Mouse (Mus musculus) embryonic facial prominence, embryonic 11.5 days (tissue): ENCODE measurements at regions not wholly inside any gene's neighbourhood (a gene's known extent, or its start where the extent isn't known, plus 50 kb on each side); places are given as distances from the start of the nearest gene placed in this dataset.

Source experiments
- ATAC-seq: fragments of 200-750 bp; cut with Nextera tagmentation; replicated peaks from 2 replicates; pipeline ENCODE4 v1.8.0; 2017; ENCODE audit warnings: low read depth; ENCODE audit not compliant: insufficient number of reproducible peaks, low FRiP score, low TSS enrichment
- DNase-seq: peaks from one replicate; pipeline ENCODE4 v3.0.0-alpha.2; 2015; ENCODE audit warnings: low spot score
- H3K27ac ChIP-seq: fragments of 300-500 bp; sonication (generic); replicated peaks from 2 replicates; pipeline ENCODE4 v1.5.1; 2014; ENCODE audit warnings: mild to moderate bottlenecking, low read depth, low read length, control low read depth
- H3K27me3 ChIP-seq: fragments of 300-500 bp; sonication (generic); 2 replicates; pipeline ENCODE4 v1.6.1; 2014; ENCODE audit warnings: mild to moderate bottlenecking, low read length, moderate library complexity, mixed read lengths; ENCODE audit not compliant: control insufficient read depth, insufficient read depth
- H3K36me3 ChIP-seq: fragments of 300-500 bp; sonication (generic); replicated peaks from 2 replicates; pipeline ENCODE4 v1.6.1; 2014; ENCODE audit warnings: low read depth, mild to moderate bottlenecking, low read length, moderate library complexity, mixed read lengths; ENCODE audit not compliant: control insufficient read depth, insufficient read depth
- H3K4me1 ChIP-seq: fragments of 300-500 bp; sonication (generic); 2 replicates; pipeline ENCODE4 v1.6.1; 2014; ENCODE audit warnings: low read length, mixed read lengths; ENCODE audit not compliant: control insufficient read depth, insufficient read depth
- H3K4me2 ChIP-seq: fragments of 300-500 bp; sonication (generic); 2 replicates; pipeline ENCODE4 v1.6.1; 2014; ENCODE audit warnings: low read depth, mild to moderate bottlenecking, control low read depth, low read length, moderate library complexity
- H3K4me3 ChIP-seq: fragments of 300-500 bp; sonication (generic); 2 replicates; pipeline ENCODE4 v1.5.1; 2014; ENCODE audit warnings: low read depth, low read length, control low read depth
- H3K9ac ChIP-seq: fragments of 300-500 bp; sonication (generic); replicated peaks from 2 replicates; pipeline ENCODE4 v1.6.1; 2014; ENCODE audit warnings: mild to moderate bottlenecking, control low read depth, low read length
- H3K9me3 ChIP-seq: fragments of 300-500 bp; sonication (generic); replicated peaks from 2 replicates; pipeline ENCODE4 v1.6.1; 2016; ENCODE audit warnings: mild to moderate bottlenecking, low read length, inconsistent platforms, mixed read lengths; ENCODE audit not compliant: control insufficient read depth
- WGBS: fragments of 180-500 bp; shearing (Covaris S2); extraction: QIAGEN DNeasy Blood & Tissue Kit; methylation state at CpG from one replicate; pipeline ENCODE4 v1.1.7; 2014; 5-methylcytosine and 5-hydroxymethylcytosine counted together

DNA sequence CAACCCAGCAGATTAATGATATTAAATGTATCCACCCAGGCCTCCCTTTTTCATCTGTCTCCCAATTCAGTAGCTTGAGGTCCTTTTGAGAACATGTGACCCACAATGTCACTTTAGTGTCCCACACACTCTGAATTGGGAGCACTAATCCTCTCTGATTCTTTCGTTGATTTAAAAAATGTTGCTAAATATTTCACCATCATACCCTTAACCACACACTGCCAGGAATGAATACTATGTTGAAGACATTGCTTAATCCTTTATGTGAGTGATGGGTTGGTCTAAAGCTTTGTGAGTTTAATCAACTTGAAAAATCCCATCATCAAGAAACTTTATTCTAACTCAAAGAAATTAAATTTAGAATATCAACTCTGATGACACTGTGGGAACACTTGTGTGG lies 269.7 kb downstream of the Pdha2 start:
- no peak for DNase-seq
- Histone ChIP-seq H3K9me3 (no peaks in the 10 kb centered on the region), H3K9ac (no peak overlapping the region), H3K36me3 (no peaks in the 10 kb centered on the region), H3K4me1 (no peaks in the 10 kb centered on the region), H3K4me3 (no peak overlapping the region), H3K27ac (no peak overlapping the region), H3K4me2 (no peak overlapping the region), H3K27me3 (no peaks in the 10 kb centered on the region)
- WGBS = 91% methylated on average over 1 of the region's 1 CpGs
- no peak for ATAC-seq

DNA sequence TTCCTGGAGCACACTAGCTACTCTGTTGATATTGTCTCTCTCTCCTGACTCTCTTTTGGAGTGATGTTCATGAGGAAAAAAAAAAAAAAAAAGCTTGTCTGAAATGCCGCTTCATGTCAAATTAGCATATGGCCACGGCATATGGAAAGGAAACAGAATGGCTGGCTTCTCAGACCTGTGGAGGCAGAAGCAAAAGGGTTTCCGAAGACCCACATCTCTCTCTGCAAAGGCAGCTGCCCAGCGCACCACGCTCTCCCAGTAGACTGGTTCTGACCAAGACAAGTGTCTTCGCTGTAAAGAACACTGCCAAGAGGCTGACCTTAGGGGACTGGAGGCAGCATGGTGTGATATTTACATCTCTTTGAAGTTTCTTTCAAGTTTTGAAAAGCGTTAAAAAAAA lies 270.3 kb downstream of the Pdha2 start:
- Histone ChIP-seq H3K4me1 (no peaks in the 10 kb centered on the region), H3K27ac (no peak overlapping the region), H3K4me3 (no peak overlapping the region), H3K9me3 (no peaks in the 10 kb centered on the region), H3K4me2 (no peak overlapping the region), H3K9ac (no peak overlapping the region), H3K36me3 (no peaks in the 10 kb centered on the region), H3K27me3 (no peaks in the 10 kb centered on the region)
- DNase-seq = no peak
- WGBS = 88% methylated on average over 7 of the region's 7 CpGs
- no peak for ATAC-seq

DNA sequence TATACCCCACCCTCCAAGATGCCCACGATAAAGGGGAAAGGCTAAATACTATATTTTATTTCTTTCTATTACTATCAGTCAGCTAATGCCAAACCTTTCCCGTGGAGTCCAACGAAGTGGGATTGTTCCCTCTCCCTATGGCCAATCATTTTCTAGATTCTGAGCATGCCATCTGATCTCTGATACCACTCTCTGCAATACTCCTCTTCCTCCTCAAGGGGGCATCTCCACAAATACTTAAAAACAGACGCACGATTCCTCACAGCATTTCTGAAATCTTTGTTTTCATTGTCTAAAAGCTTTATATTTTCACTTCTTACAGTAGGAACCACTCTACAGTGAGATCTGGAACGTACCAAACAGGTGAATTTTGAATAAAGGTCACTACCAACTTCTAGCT lies 270.8 kb downstream of the Pdha2 start:
- H3K9ac ChIP-seq = no peak overlapping the region
- no peak overlapping the region for H3K27ac ChIP-seq
- DNase-seq (no peak), ATAC-seq (no peak)
- no peaks in the 10 kb centered on the region for H3K36me3 ChIP-seq
- no peak overlapping the region for H3K4me3 ChIP-seq
- H3K4me1 ChIP-seq = no peaks in the 10 kb centered on the region
- no peaks in the 10 kb centered on the region for H3K9me3 ChIP-seq
- no peak overlapping the region for H3K4me2 ChIP-seq
- no peaks in the 10 kb centered on the region for H3K27me3 ChIP-seq
- WGBS = 87% methylated on average over 6 of the region's 6 CpGs

DNA sequence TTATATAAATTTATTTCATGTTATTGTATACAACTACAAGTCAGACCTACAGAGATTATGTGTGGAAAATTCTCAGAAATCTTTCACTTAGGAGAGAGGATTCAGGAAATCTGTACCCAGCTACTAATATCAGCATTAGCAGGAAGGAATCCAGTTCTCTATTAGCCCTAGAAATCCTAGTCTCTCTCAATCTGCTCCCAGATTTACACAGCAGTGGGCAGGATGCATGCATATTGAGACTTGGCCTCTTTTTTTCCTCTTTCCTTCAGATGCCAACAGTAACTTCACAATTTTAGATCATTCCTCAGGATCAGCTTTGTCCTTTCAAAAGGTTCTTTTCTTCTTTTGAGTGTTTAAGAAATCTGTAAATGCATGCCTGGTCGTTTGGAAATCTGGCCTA lies 279.0 kb downstream of the Pdha2 start:
- no peak overlapping the region for H3K27ac ChIP-seq
- ATAC-seq (no peak), DNase-seq (no peak)
- no peaks in the 10 kb centered on the region for H3K9me3 ChIP-seq
- no peaks in the 10 kb centered on the region for H3K27me3 ChIP-seq
- H3K36me3 ChIP-seq = no peaks in the 10 kb centered on the region
- H3K4me3 ChIP-seq = no peak overlapping the region
- WGBS = 42% methylated on average over 1 of the region's 1 CpGs
- H3K9ac ChIP-seq = no peak overlapping the region
- no peak overlapping the region for H3K4me2 ChIP-seq
- H3K4me1 ChIP-seq = no peaks in the 10 kb centered on the region

DNA sequence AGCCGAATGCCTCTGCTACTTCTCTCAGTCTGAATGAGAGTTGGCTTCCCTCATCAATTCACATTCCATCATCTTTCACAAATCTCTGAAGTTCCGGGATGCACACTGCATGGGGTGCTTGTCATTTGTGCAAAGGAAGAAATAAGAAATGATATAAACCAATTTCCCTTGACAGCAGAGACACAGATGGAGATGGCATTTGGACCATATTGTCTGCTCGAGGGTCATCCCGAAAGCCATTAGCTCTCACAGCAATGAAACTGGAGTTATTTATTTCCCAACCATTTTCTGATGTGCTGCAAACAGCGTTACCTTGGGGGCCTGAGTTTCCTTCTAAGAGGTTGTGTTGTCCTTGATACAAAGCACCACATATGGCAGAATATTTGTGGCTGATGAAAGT lies 285.5 kb downstream of the Pdha2 start:
- Histone ChIP-seq H3K27me3 (no peaks in the 10 kb centered on the region), H3K36me3 (no peaks in the 10 kb centered on the region), H3K4me3 (no peak overlapping the region), H3K27ac (no peak overlapping the region), H3K4me1 (no peaks in the 10 kb centered on the region), H3K9ac (no peak overlapping the region), H3K4me2 (no peak overlapping the region), H3K9me3 (no peaks in the 10 kb centered on the region)
- 91% methylated on average over 5 of the region's 5 CpGs for WGBS
- no peak for ATAC-seq
- DNase-seq = no peak

DNA sequence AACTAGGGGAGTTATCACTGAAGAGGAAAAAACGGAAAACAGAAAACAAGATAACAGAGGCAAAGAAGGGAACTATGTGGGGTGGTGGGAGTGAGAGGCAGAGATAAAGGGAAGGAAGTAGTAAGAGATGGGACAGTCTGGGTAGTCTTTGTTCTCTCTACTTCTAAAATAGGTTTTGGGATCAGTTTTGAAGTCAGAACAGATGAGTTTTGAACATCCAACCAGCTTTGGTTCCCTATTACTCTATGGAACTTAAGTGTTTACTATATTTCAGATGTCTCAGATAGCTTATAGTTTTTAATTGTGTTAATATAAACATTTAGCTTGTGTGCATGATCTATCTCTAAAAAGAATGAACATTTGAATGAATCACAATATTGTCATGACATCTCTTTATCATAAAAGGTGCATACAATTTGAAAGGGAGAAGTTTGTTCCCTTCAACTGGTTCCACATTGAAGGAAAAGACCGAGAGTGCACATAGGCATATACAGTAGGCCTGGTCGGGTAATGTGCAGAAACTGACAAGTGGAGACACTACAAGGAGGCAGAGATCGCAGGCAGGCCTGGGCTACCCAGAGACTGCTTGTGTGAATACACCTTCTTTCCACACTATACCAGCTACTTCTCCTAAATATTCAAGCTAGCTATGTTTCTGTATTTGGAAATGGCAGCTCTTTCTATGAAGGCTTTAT lies 335.8 kb downstream of the Pdha2 start:
- no peak overlapping the region for H3K4me3 ChIP-seq
- DNase-seq (no peak), ATAC-seq (no peak)
- WGBS = 91% methylated on average over 4 of the region's 4 CpGs
- H3K9ac ChIP-seq = no peak overlapping the region
- no peaks in the 10 kb centered on the region for H3K36me3 ChIP-seq
- H3K9me3 ChIP-seq = no peaks in the 10 kb centered on the region
- no peak overlapping the region for H3K27ac ChIP-seq
- H3K4me1 ChIP-seq = no peaks in the 10 kb centered on the region
- H3K4me2 ChIP-seq = no peak overlapping the region
- no peaks in the 10 kb centered on the region for H3K27me3 ChIP-seq

DNA sequence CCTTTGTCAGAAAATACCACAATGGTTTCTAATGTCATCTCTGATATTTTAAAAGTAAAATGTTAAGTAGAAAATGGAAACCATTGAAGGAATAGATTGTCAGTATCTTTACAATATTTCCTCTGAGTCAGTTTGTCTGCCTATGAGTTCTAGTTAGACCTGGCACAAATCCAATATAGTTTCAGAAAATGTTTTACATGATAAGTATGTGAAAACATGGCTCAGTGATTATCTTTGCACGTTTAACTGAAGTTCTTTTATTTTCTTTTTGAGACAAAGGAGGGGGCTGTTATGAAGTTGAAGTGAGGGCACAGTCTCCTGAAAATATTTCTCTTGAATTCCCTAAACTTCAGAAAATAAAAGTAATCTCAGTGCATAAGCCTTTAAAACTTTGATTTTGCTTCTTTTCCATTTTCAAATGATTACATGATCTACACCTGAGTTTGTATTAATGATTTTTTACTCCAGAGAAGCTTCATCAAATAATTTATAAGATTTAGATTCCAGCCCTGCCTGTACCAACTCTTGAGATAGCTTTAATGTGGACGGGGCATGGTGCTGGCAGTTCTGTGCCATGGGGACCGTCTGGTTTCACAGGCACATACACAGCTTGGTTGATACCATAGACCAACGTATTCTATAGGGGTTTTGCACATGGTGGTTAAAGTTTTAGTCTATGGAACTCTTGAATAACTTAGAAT lies 336.5 kb downstream of the Pdha2 start:
- no peak for DNase-seq
- 78% methylated on average over 4 of the region's 4 CpGs for WGBS

DNA sequence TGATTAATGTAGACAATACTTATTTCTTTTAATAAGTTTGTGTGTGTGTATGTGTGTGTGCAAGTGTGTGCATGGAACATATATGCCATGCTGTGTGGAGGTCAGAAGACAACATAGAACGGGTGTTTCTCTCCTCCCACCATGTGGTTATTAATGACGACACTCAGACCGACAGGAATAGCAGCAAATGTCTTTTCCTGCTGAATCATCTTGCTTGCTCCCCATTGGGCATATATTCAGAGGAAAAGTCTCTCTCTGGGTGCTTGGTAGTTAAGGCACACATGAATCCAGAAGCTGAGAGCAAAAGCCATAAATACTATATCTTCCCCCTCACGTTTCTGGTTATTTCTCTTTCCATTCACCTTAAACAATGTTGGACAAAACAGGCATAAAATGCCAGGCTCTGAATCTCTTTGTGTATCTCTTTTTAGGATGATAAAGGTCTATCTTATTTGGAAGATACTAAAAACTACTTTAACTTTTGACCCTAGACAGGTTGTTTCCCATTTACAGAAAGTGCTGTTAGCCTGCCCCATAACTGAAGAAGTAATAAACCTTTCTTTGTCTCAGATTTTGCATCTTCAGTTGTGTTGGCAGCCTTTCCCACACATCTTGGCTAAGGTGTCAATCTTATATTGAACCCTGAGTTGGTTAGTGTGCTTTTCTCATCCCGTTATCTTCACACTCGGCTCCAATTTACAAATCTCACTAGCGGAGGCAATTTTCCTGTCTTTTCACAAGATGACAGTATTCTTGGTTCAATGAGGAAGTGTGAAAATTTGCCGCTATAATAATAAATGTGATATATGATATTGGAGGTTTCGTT lies 337.9 kb downstream of the Pdha2 start:
- no peaks in the 10 kb centered on the region for H3K36me3 ChIP-seq
- no peaks in the 10 kb centered on the region for H3K9me3 ChIP-seq
- WGBS = 86% methylated on average over 9 of the region's 9 CpGs
- DNase-seq = no peak
- H3K9ac ChIP-seq = no peak overlapping the region
- no peak for ATAC-seq
- no peak overlapping the region for H3K4me2 ChIP-seq
- no peaks in the 10 kb centered on the region for H3K27me3 ChIP-seq
- no peak overlapping the region for H3K4me3 ChIP-seq
- no peak overlapping the region for H3K27ac ChIP-seq
- H3K4me1 ChIP-seq = no peaks in the 10 kb centered on the region

More for the DNA sequence above, 336.5 kb downstream of the Pdha2 start:
- Histone ChIP-seq H3K9ac (no peak overlapping the region), H3K4me1 (no peaks in the 10 kb centered on the region), H3K4me2 (no peak overlapping the region), H3K9me3 (no peaks in the 10 kb centered on the region), H3K4me3 (no peak overlapping the region), H3K27ac (no peak overlapping the region), H3K36me3 (no peaks in the 10 kb centered on the region), H3K27me3 (no peaks in the 10 kb centered on the region)
- ATAC-seq = no peak
